Comparison of ENCODE assay signal across 8 mouse cellular contexts in genomic region chr8:80856606-80857005, GRCm38 (mm10). TPM values are rescaled to one million over a fixed set of nuclear protein-coding genes. Genes with fewer than 3 reads are reported as not detected.
DNase-seq lines count a peak whose midpoint lies in the region; ATAC-seq lines count a peak whose summit lies in the region.

No protein-coding gene starts in this region.

- H3K27me3 ChIP-seq in neural tube, embryonic 14.5 days (ENCODE audit: control insufficient read depth, insufficient read depth, low read length): no peaks in the 10 kb centered on the region

- no peak overlapping the region for H3K4me3 ChIP-seq in neural tube, embryonic 14.5 days (ENCODE audit: low read depth, low read length)

- no peak overlapping the region for H3K4me2 ChIP-seq in neural tube, embryonic 14.5 days (ENCODE audit: low read depth, low read length)

- peak; percentile 92 for DNase-seq in heart, adult 11 months
- no peak for DNase-seq in heart, adult 9 months (ENCODE audit: low spot score in 2 of 2)
- peak; percentile 91 for DNase-seq in Muller cell, postnatal 12 days (ENCODE audit: inconsistent ontology term)
- peak; percentile 60 to 77 for DNase-seq in frontal cortex, postnatal 36 days (ENCODE audit: low spot score in 2 of 2)
- DNase-seq in layer of hippocampus, postnatal 14 days (ENCODE audit: low spot score in 2 of 2): peak; percentile 45 to 58
- no peak for DNase-seq in gastrocnemius, postnatal 4 days (ENCODE audit: low spot score in 2 of 2)
- DNase-seq in spleen, postnatal 10 days (ENCODE audit: low spot score in 2 of 2): no peak

- WGBS in neural tube, embryonic 14.5 days: 55% methylated on average over 6 of the region's 6 CpGs

- no peaks in the 10 kb centered on the region for H3K36me3 ChIP-seq in neural tube, embryonic 14.5 days (ENCODE audit: control insufficient read depth, insufficient read depth, low read length)

- no peaks in the 10 kb centered on the region for H3K9me3 ChIP-seq in neural tube, embryonic 14.5 days (ENCODE audit: control insufficient read depth, low read length)

- ATAC-seq in neural tube, embryonic 14.5 days (ENCODE audit: low read depth): peak; percentile 30; the same call in 1 of the 2 replicates

- peaks cover 4% of the 10 kb centered on the region for H3K4me1 ChIP-seq in neural tube, embryonic 14.5 days (ENCODE audit: control insufficient read depth, insufficient read depth, low read length)

- no peak overlapping the region for H3K9ac ChIP-seq in neural tube, embryonic 14.5 days (replicated peaks; ENCODE audit: low read depth, low read length)

- H3K27ac ChIP-seq in neural tube, embryonic 14.5 days (ENCODE audit: low read depth, low read length): no peak overlapping the region

RNA-seq across cellular contexts. Expression of gene Gab1, which starts 23.7 kb away (rescaled TPM):
- 10 to 100 TPM; 19.2 to 21.1 TPM for total RNA-seq in layer of hippocampus, postnatal 14 days (2021)
- 12.5 and 18.4 TPM in 2 replicates for polyA plus RNA-seq in neural tube, embryonic 14.5 days (2014; fragmentation: Nextera tagmentation; extraction: Ambion mirVana)
- total RNA-seq in gastrocnemius, postnatal 4 days (2021): 10 to 100 TPM; 32.3 to 36.0 TPM

Comparison
In these comparisons a context has a peak if more than half of its experiments do, and no peak if none do; other contexts are left out.
1. DNase-seq: peak in heart, adult 11 months (single experiment), Muller cell, postnatal 12 days (single experiment), frontal cortex, postnatal 36 days (2 of 2) and layer of hippocampus, postnatal 14 days (2 of 2); none in heart, adult 9 months (0 of 2), gastrocnemius, postnatal 4 days (0 of 2) and spleen, postnatal 10 days (0 of 2).